Mouse (Mus musculus) liver, embryonic 16.5 days (tissue): ENCODE measurements around the gene Cdh23. TPM values are rescaled to one million over a fixed set of nuclear protein-coding genes. Genes with fewer than 3 reads are reported as not detected.

Source experiments
- ATAC-seq: fragments of 200-750 bp; cut with Nextera tagmentation; 2 replicates; pipeline ENCODE4 v1.8.0; 2017; ENCODE audit warnings: low read depth, mild to moderate bottlenecking, moderate number of reproducible peaks, moderate library complexity
- H3K27ac ChIP-seq: fragments of 300-500 bp; sonication (generic); 2 replicates; pipeline ENCODE4 v1.5.1; 2014; ENCODE audit warnings: mild to moderate bottlenecking, low read length
- H3K27me3 ChIP-seq: fragments of 300-500 bp; sonication (generic); 2 replicates; pipeline ENCODE4 v1.6.1; 2014; ENCODE audit warnings: low read depth, low read length, mixed read lengths; ENCODE audit not compliant: control insufficient read depth, insufficient read depth
- H3K36me3 ChIP-seq: fragments of 300-500 bp; sonication (generic); 2 replicates; pipeline ENCODE4 v1.6.1; 2014; ENCODE audit warnings: mild to moderate bottlenecking; ENCODE audit not compliant: control insufficient read depth, insufficient read depth
- H3K4me1 ChIP-seq: fragments of 300-500 bp; sonication (generic); 2 replicates; pipeline ENCODE4 v1.6.1; 2014; ENCODE audit warnings: low read depth, low read length, mixed read lengths; ENCODE audit not compliant: control insufficient read depth
- H3K4me2 ChIP-seq: fragments of 300-500 bp; sonication (generic); 2 replicates; pipeline ENCODE4 v1.6.1; 2014; ENCODE audit warnings: low read depth, low read length, mixed read lengths
- H3K4me3 ChIP-seq: fragments of 300-500 bp; sonication (generic); 2 replicates; pipeline ENCODE4 v1.5.1; 2014; ENCODE audit warnings: low read depth, mild to moderate bottlenecking, low read length
- H3K9ac ChIP-seq: fragments of 300-500 bp; sonication (generic); 2 replicates; pipeline ENCODE4 v1.6.1; 2014; ENCODE audit warnings: low read depth, low read length
- H3K9me3 ChIP-seq: fragments of 300-500 bp; sonication (generic); replicated peaks from 2 replicates; pipeline ENCODE4 v1.6.1; 2016; ENCODE audit warnings: low read length; ENCODE audit not compliant: control insufficient read depth
- WGBS: fragments of 180-500 bp; shearing (Covaris S2); extraction: QIAGEN DNeasy Blood & Tissue Kit; methylation state at CpG from one replicate; pipeline ENCODE4 v1.1.7; 2014; ENCODE audit not compliant: insufficient replicate concordance; 5-methylcytosine and 5-hydroxymethylcytosine counted together
- polyA plus RNA-seq: library from polyadenylated mRNA; unstranded; fragments of >200 nt; fragmentation: Nextera tagmentation; extraction: Ambion mirVana; gene quantifications from 2 replicates; pipeline ENCODE4 v1.2.1, GENCODE M21; 2015

Cdh23 gene
- polyA plus RNA-seq, 1 experiment from 2014 or later: 0.65 TPM

DNA sequence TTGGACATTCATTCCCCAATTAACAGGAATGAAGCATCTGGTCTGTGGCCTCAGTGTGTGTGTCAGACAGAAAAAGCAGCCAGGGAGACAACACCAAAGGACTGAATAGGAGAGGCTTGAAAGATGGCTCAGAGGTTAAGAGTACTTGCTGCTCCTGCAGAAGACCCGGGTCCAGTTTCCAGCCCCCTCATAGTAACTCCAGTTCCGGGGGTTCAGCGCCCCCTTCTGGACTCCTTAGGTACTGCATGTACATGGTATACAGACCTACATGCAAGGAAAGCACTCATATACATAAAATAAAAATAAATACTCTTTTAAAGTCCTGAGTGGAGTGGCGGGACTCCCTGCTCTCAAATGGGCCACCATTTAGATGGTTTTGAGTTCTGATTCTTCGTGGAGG, 83.4 kb downstream of the Cdh23 start:
- Histone ChIP-seq H3K36me3 (no peaks in the 10 kb centered on the region), H3K9ac (no peak overlapping the region), H3K9me3 (no peaks in the 10 kb centered on the region), H3K27me3 (no peaks in the 10 kb centered on the region), H3K4me1 (no peaks in the 10 kb centered on the region), H3K4me3 (no peak overlapping the region), H3K4me2 (no peak overlapping the region), H3K27ac (no peak overlapping the region)
- ATAC-seq: no peak
- WGBS: 16% methylated on average over 5 of the region's 5 CpGs

DNA sequence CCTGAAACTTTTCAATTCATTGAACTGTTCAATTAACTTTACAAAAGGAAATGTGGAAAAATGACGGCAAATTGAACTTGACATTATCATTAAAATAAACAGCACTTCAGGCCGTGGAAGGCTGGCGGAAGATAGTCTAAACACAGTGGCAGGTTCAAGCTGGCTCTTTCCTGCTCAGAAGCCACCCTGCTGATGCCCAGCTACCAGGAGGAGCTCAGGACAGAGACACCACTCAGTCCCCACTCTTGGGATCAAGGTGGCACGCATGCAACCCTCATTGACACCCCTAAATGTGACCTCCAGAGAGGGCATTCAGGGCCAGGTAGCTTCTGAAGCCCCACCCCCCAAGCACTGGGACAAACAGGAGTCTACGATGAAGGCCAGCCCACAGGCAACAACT, 89.1 kb downstream of the Cdh23 start:
- Histone ChIP-seq H3K27me3 (no peaks in the 10 kb centered on the region), H3K27ac (no peak overlapping the region), H3K9me3 (no peaks in the 10 kb centered on the region), H3K9ac (no peak overlapping the region), H3K4me1 (no peaks in the 10 kb centered on the region), H3K4me3 (no peak overlapping the region), H3K36me3 (no peaks in the 10 kb centered on the region), H3K4me2 (no peak overlapping the region)
- ATAC-seq: no peak
- 55% methylated on average over 5 of the region's 5 CpGs for WGBS

DNA sequence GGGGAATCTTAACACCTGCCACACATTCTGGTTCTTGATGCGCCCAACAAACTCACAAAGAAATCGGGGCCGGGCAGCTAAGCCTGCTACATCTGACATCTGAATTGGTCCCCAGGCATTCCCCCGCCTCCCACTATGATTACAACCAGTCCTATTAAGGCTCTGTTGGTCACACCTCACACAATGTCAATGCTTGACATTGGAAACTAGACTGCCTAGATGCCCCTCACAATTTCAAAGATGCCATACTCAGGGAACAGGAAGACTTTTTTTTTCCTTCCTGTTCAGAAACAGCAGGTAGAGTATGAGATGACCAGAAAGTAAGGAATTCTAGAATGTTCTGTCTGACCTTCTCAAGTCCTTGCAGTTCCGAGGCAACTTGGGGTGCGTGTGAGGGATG, 89.6 kb downstream of the Cdh23 start:
- Histone ChIP-seq H3K4me3 (no peak overlapping the region), H3K4me2 (no peak overlapping the region)
- 65% methylated on average over 6 of the region's 6 CpGs for WGBS

DNA sequence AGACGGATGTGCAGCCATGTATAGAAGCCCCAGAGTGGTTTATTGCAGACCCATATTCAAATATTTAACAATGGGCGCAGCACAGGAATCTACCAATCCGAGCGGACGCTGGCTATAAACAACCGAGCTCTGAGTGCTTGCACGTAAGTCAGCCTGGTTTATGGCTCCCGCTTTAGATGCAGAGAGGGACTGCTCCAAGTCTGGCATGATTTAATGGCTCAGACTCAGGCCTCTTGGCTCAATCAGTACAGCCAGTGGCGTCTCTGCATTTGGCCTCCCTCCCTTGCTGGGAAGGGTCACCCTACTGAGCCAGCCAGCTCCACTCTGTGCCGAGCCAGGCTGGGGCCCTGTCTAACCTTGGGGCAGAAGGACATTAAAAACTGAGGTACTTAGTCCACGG, 94.1 kb downstream of the Cdh23 start:
- no peak for ATAC-seq
- WGBS: 72% methylated on average over 11 of the region's 11 CpGs
- H3K4me3 ChIP-seq: no peak overlapping the region
- no peaks in the 10 kb centered on the region for H3K4me1 ChIP-seq
- H3K27me3 ChIP-seq: no peaks in the 10 kb centered on the region
- H3K36me3 ChIP-seq: no peaks in the 10 kb centered on the region
- no peak overlapping the region for H3K27ac ChIP-seq
- H3K9ac ChIP-seq: no peak overlapping the region
- no peak overlapping the region for H3K4me2 ChIP-seq
- H3K9me3 ChIP-seq: no peaks in the 10 kb centered on the region

More for the DNA sequence above, 89.6 kb downstream of the Cdh23 start:
- ATAC-seq: no peak
- no peaks in the 10 kb centered on the region for H3K4me1 ChIP-seq
- no peak overlapping the region for H3K27ac ChIP-seq
- H3K9me3 ChIP-seq: no peaks in the 10 kb centered on the region
- no peak overlapping the region for H3K9ac ChIP-seq
- H3K36me3 ChIP-seq: no peaks in the 10 kb centered on the region
- no peaks in the 10 kb centered on the region for H3K27me3 ChIP-seq

DNA sequence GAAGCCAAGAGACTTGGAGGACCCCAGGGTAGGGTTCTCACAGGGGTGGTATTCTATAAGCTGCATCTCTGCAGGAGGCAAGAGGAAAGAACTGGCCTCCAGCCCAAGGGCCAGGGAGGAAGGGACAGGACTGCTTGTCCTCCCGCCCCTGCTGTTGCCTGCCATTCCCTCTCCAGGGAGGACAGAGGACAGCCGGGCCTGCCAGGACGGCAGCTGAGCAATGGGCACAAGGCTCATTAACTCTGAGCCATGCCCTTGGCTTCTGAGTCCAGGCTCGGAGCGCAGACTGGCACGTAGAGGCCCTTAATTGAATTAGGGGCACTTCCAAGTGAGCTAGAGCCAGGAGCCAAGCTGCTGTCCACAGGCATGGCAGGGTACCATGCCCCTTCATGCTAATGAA, 101.1 kb downstream of the Cdh23 start:
- H3K9me3 ChIP-seq: no peaks in the 10 kb centered on the region
- no peaks in the 10 kb centered on the region for H3K36me3 ChIP-seq
- H3K9ac ChIP-seq: no peak overlapping the region
- 61% methylated on average over 6 of the region's 6 CpGs for WGBS
- no peak for ATAC-seq
- no peaks in the 10 kb centered on the region for H3K27me3 ChIP-seq
- no peaks in the 10 kb centered on the region for H3K4me1 ChIP-seq
- H3K4me3 ChIP-seq: no peak overlapping the region
- H3K27ac ChIP-seq: no peak overlapping the region
- H3K4me2 ChIP-seq: no peak overlapping the region

DNA sequence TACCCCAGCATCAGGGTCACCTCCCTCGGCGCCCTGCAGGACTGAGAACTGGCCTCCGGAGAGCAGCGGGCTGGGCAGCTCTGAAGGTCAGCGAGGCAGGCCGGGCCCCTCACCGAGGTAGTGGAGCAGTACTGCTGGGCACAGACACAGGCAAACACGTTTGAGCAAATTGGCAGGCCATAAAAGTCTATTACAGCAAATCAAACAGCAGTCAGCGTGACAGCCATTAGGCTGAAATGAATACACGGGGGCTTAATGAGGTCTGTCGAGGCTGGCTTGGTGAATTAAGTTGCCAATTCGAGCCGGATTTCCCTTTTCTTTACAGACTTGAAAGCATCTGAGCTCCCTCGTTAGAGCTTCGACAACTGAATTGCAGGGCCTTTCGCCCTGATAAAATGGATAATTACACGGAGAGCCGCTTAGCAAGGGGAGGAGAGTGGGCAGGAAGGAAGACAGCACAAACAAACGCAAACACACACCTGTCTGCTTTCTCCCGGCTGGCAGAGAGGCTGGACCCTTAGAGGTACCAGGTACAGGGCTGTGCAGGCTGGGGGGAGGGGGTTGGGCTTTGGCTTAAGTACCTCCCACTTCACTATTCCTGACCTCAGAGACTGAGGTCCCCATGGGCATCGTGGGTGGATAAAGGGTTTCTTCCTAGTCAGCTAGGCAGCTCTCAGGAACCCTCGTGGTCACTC, 103.3 kb downstream of the Cdh23 start:
- Histone ChIP-seq H3K9ac (no peak overlapping the region), H3K27ac (no peak overlapping the region), H3K4me1 (no peaks in the 10 kb centered on the region), H3K9me3 (no peaks in the 10 kb centered on the region), H3K36me3 (no peaks in the 10 kb centered on the region), H3K4me2 (no peak overlapping the region), H3K27me3 (no peaks in the 10 kb centered on the region), H3K4me3 (no peak overlapping the region)
- no peak for ATAC-seq
- WGBS: 31% methylated on average over 22 of the region's 22 CpGs

DNA sequence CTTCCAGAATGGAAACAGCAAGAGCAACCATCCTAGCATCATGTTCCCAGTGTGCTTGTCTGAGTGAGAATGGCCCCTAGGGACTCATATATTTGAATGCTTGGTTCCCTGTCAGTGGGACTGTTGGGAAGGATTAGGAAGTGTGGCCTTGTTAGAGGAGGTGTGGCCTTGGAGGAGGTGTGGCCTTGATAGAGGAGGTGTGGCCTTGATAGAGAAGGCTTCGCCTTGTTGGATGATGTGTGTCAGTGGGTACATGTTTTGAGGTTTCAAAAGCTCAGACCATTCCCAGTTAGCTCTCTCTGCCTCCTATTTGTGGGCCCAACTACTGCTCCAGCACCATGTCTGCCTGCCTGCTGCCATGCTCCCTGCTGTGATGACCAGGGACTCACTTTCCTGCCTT, 105.0 kb downstream of the Cdh23 start:
- Histone ChIP-seq H3K4me2 (no peak overlapping the region), H3K4me3 (no peak overlapping the region), H3K27me3 (no peaks in the 10 kb centered on the region), H3K4me1 (no peaks in the 10 kb centered on the region), H3K9me3 (no peaks in the 10 kb centered on the region), H3K36me3 (no peaks in the 10 kb centered on the region), H3K9ac (no peak overlapping the region), H3K27ac (no peak overlapping the region)
- WGBS: 64% methylated on average over 1 of the region's 1 CpGs
- ATAC-seq: no peak

DNA sequence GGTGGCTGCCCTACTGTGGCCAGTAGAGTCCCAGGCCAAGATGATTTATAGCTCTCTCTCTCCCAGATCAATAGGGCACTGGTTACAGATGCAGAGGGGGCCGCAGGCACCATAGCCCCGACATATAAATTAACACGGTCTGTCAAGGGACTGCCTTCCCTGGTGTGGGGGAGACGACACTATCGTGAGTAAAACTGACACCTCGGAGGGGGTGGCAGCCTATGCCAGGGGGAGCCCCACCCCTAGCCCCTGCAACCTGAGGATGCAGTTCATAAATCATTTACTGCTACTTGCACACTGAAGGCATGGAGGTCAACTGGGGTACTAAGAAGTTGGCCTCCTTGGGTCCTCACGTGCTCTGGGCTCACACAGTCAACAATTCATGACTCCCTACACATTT, 106.0 kb downstream of the Cdh23 start:
- no peak overlapping the region for H3K4me3 ChIP-seq
- no peaks in the 10 kb centered on the region for H3K27me3 ChIP-seq
- H3K4me2 ChIP-seq: no peak overlapping the region
- H3K9me3 ChIP-seq: no peaks in the 10 kb centered on the region
- H3K4me1 ChIP-seq: no peaks in the 10 kb centered on the region
- no peak overlapping the region for H3K9ac ChIP-seq
- H3K27ac ChIP-seq: no peak overlapping the region
- no peak for ATAC-seq
- WGBS: 47% methylated on average over 7 of the region's 7 CpGs
- H3K36me3 ChIP-seq: no peaks in the 10 kb centered on the region

DNA sequence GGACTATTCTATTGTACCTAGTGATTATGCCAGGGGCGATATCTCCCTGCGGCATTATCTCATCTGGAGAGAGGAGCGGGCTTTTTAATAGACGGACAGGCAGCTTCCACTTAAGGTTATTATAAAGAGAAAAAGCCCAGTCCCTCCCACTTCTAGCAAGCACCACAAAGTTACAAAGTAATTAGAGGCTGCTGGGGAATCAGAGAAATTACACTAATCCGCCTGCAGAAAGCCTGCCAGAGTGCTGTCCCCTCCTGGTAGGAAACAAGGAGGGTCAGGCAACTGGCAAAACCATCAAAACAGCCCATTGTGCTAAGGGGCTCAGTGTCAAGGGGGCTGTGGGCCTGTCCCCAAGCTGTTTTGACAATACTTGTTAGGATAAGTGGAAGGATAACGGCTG, 110.6 kb downstream of the Cdh23 start:
- Histone ChIP-seq H3K27me3 (no peaks in the 10 kb centered on the region), H3K27ac (no peak overlapping the region), H3K4me3 (no peak overlapping the region), H3K9ac (no peak overlapping the region), H3K4me2 (no peak overlapping the region), H3K9me3 (no peaks in the 10 kb centered on the region), H3K36me3 (no peaks in the 10 kb centered on the region), H3K4me1 (no peaks in the 10 kb centered on the region)
- no peak for ATAC-seq
- 58% methylated on average over 6 of the region's 6 CpGs for WGBS
